Mouse (Mus musculus): ENCODE measurements around the gene Lrrc8e. TPM values are rescaled to one million over a fixed set of nuclear protein-coding genes. Genes with fewer than 3 reads are reported as not detected.

The Lrrc8e gene
- polyA plus RNA-seq, 1 experiment from 2014 or later, result 6.7 TPM

DNA sequence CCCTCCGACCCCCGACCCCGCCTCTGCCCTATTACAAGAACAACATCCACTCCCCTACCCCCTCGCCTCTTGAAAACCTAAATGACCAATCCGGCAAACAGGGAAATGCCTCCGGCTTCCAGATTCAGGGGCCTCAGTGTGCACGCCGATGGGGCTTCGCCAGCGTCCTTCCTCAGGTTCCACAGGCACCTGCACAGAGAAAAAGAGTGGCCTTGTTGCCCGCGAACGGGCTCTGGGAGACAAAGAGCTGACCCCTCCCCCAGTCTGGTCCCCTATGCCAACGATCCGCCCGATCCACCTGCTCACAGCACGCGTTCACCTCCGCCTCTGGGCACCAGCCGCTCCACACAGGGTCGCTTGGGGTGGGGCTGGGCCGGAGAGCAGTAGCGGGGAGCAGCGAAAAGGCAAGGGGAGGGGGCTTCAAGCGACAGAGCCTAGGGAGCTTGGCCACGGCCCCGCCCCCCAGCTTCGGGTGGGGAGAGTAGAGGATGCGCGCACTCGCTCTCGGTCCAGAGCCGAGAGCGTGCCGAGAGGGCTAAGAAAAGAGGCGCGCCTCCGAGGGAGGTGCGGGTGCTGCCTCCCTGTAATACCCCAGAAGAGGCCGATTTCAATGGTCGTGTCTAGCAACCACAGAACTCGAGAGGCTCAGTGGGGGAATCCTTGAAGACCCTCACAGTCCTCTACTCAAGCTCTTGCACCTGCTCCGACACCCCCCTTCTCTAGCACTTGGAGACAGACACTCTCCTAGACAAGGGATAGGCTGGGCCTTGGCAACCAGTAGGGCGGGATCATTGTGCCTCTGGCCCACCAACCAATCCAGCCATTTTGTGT lies 9.6 kb upstream of the Lrrc8e start, which contains the start of gene Prr36:
TSS of gene Prr36 (minus strand) at position 669 of the 831 bp plus-strand sequence.
- Histone ChIP-seq H3K9ac (ENCODE audit: low read length) (peak within 1 kb of the TSS; percentile 64), H3K4me1 (replicated peaks; ENCODE audit: control insufficient read depth, insufficient read depth, low read length) (peaks cover 15% of the 10 kb centered on the region), H3K27ac (ENCODE audit: low read length) (0 out of 2 replicates have a peak within 1 kb of the TSS, but pooled peaks have one; percentile 37), H3K9me3 (ENCODE audit: control insufficient read depth, low read length) (no peaks in the 10 kb centered on the region), H3K4me3 (ENCODE audit: low read length) (peak within 1 kb of the TSS; percentile 56), H3K4me2 (ENCODE audit: low read depth, low read length) (peak within 1 kb of the TSS; percentile 74), H3K27me3 (ENCODE audit: control insufficient read depth, insufficient read depth, low read depth, low read length) (peaks cover 23% of the 10 kb centered on the region), H3K36me3 (ENCODE audit: control insufficient read depth, insufficient read depth, low read length) (no peaks in the 10 kb centered on the region)
- 0 out of 2 replicates have a peak, but pooled peaks have one; percentile 2 for ATAC-seq (ENCODE audit: low read depth)
- 3% methylated on average over 44 of the region's 44 CpGs for WGBS

DNA sequence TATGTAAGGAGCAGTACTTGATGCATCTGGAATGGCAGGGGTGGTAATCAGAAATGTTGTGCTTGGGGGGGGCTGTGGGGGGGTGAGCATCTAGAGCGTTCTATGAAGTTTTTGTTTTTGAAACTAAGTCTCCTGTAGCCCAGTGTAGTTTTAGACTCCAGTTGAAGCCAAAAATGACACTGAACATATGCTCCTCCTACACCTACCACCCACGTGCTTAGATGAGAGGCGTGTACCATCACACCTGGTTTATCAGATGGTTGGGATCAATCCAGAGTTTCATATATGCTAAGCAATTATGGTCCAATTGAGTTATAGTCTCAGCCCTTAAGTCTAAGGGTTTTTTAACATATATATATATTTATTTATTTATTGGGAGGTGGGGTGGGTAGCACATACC lies 7.0 kb upstream of the Lrrc8e start:
- Histone ChIP-seq H3K27ac (ENCODE audit: low read length) (no peak overlapping the region), H3K4me2 (ENCODE audit: low read depth, low read length) (no peak overlapping the region), H3K27me3 (ENCODE audit: control insufficient read depth, insufficient read depth, low read depth, low read length) (peaks cover 23% of the 10 kb centered on the region), H3K9ac (ENCODE audit: low read length) (no peak overlapping the region), H3K9me3 (ENCODE audit: control insufficient read depth, low read length) (no peaks in the 10 kb centered on the region), H3K4me1 (replicated peaks; ENCODE audit: control insufficient read depth, insufficient read depth, low read length) (peaks cover 3% of the 10 kb centered on the region), H3K4me3 (ENCODE audit: low read length) (no peak overlapping the region), H3K36me3 (ENCODE audit: control insufficient read depth, insufficient read depth, low read length) (no peaks in the 10 kb centered on the region)
- 85% methylated on average over 3 of the region's 3 CpGs for WGBS
- no peak for ATAC-seq (ENCODE audit: low read depth)

DNA sequence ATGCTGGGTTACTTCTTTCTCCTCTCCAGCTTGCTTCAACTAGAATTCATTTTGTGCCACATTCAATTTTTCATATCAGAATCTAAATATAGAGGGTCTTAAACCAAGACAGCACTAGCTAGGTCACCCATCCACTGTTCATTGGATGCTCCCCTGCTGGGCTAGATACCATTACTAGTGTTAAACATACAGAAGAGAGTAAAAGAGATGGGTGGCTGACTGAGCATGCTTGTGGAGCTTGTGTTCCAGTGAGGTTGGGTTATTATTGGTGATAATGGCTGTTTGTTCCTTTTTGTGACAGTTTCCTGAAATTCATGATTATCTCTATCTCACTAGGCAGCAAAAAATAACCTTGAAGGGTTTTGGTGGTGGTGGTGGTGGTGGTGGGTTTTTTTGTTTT lies 4.6 kb upstream of the Lrrc8e start:
- Histone ChIP-seq H3K27ac (ENCODE audit: low read length) (no peak overlapping the region), H3K4me1 (replicated peaks; ENCODE audit: control insufficient read depth, insufficient read depth, low read length) (no peaks in the 10 kb centered on the region), H3K9me3 (ENCODE audit: control insufficient read depth, low read length) (no peaks in the 10 kb centered on the region), H3K4me3 (ENCODE audit: low read length) (no peak overlapping the region), H3K27me3 (ENCODE audit: control insufficient read depth, insufficient read depth, low read depth, low read length) (peaks cover 18% of the 10 kb centered on the region), H3K36me3 (ENCODE audit: control insufficient read depth, insufficient read depth, low read length) (no peaks in the 10 kb centered on the region), H3K4me2 (ENCODE audit: low read depth, low read length) (no peak overlapping the region), H3K9ac (ENCODE audit: low read length) (no peak overlapping the region)
- ATAC-seq (ENCODE audit: low read depth), result no peak

DNA sequence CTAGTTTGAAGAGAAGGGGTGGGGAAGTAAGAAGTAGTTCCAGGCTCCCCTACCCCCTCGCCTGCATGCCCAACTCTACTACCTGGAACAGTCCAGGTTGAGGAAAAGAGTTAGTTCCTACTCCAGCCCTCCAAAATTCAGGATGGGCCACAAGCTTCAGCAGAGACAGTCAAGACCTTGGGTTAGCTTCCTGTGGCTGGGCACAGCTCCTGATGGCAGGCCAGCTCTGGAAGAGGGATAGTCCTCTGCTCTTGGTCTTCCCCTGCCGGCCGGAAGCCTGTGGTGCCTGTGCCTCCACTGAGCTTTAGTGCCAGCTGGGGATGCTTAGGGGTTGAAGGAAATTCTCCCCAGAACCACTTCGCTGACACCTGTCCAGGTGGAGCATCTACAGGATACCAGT lies 304 bp upstream of the Lrrc8e start:
- Histone ChIP-seq H3K4me3 (ENCODE audit: low read length) (peak overlapping the region; percentile 42), H3K36me3 (ENCODE audit: control insufficient read depth, insufficient read depth, low read length) (no peaks in the 10 kb centered on the region), H3K27me3 (ENCODE audit: control insufficient read depth, insufficient read depth, low read depth, low read length) (peaks cover 7% of the 10 kb centered on the region), H3K4me1 (replicated peaks; ENCODE audit: control insufficient read depth, insufficient read depth, low read length) (no peaks in the 10 kb centered on the region), H3K9me3 (ENCODE audit: control insufficient read depth, low read length) (no peaks in the 10 kb centered on the region), H3K27ac (ENCODE audit: low read length) (no peak overlapping the region), H3K9ac (ENCODE audit: low read length) (peak overlapping the region; percentile 64), H3K4me2 (ENCODE audit: low read depth, low read length) (peak overlapping the region; percentile 62)
- peak; percentile 50 for ATAC-seq (ENCODE audit: low read depth)
- 22% methylated on average over 4 of the region's 4 CpGs for WGBS

DNA sequence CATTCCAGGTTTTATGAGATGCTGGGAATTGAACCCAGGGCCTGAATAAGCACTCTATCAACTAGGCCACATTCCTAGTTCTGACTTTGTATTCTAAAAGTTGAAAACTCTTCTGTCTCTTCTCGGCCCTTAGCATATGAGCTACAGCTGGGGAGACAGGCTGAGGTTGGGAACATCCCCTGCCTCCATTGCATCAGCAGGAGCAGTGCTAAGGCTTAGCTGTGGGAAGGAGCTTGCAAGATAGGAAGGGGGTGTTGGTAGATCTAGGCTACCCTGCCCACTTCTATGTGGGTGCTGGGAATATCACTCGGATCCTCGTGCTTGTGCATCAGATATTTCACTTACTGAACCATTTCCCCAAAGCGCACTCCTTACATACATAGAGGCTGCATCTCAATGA lies 1.3 kb downstream of the Lrrc8e start:
- no peak for ATAC-seq (ENCODE audit: low read depth)
- no peaks in the 10 kb centered on the region for H3K36me3 ChIP-seq (ENCODE audit: control insufficient read depth, insufficient read depth, low read length)
- no peaks in the 10 kb centered on the region for H3K4me1 ChIP-seq (replicated peaks; ENCODE audit: control insufficient read depth, insufficient read depth, low read length)
- 91% methylated on average over 4 of the region's 4 CpGs for WGBS
- H3K9me3 ChIP-seq (ENCODE audit: control insufficient read depth, low read length), result no peaks in the 10 kb centered on the region
- no peak overlapping the region for H3K9ac ChIP-seq (ENCODE audit: low read length)
- no peak overlapping the region for H3K4me3 ChIP-seq (ENCODE audit: low read length)
- H3K27ac ChIP-seq (ENCODE audit: low read length), result no peak overlapping the region
- peaks cover 7% of the 10 kb centered on the region for H3K27me3 ChIP-seq (ENCODE audit: control insufficient read depth, insufficient read depth, low read depth, low read length)
- H3K4me2 ChIP-seq (ENCODE audit: low read depth, low read length), result no peak overlapping the region

DNA sequence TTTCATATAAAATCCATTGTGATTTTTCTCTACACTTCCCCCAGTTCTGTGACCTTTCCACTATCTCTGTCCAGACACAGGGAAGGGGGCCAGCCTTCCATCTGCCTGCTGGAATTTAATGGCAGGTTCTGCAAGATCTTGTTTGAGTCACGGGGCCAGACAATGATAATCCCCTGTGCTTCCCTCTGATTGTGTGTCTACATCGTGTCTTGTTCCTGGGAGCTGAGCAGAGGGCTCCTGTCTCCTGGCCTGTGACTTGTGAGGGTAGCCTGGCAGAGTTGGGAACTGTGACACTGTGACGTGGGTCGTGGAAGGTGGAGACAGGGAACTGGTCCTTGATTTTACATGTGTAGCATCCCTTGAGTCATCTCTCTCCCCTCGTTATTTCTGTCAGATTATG lies 3.2 kb downstream of the Lrrc8e start:
- WGBS, result 72% methylated on average over 5 of the region's 5 CpGs
- Histone ChIP-seq H3K9me3 (ENCODE audit: control insufficient read depth, low read length) (no peaks in the 10 kb centered on the region), H3K36me3 (ENCODE audit: control insufficient read depth, insufficient read depth, low read length) (no peaks in the 10 kb centered on the region), H3K27ac (ENCODE audit: low read length) (no peak overlapping the region), H3K4me3 (ENCODE audit: low read length) (no peak overlapping the region), H3K4me2 (ENCODE audit: low read depth, low read length) (no peak overlapping the region), H3K9ac (ENCODE audit: low read length) (no peak overlapping the region), H3K4me1 (replicated peaks; ENCODE audit: control insufficient read depth, insufficient read depth, low read length) (no peaks in the 10 kb centered on the region), H3K27me3 (ENCODE audit: control insufficient read depth, insufficient read depth, low read depth, low read length) (peaks cover 7% of the 10 kb centered on the region)
- no peak for ATAC-seq (ENCODE audit: low read depth)

DNA sequence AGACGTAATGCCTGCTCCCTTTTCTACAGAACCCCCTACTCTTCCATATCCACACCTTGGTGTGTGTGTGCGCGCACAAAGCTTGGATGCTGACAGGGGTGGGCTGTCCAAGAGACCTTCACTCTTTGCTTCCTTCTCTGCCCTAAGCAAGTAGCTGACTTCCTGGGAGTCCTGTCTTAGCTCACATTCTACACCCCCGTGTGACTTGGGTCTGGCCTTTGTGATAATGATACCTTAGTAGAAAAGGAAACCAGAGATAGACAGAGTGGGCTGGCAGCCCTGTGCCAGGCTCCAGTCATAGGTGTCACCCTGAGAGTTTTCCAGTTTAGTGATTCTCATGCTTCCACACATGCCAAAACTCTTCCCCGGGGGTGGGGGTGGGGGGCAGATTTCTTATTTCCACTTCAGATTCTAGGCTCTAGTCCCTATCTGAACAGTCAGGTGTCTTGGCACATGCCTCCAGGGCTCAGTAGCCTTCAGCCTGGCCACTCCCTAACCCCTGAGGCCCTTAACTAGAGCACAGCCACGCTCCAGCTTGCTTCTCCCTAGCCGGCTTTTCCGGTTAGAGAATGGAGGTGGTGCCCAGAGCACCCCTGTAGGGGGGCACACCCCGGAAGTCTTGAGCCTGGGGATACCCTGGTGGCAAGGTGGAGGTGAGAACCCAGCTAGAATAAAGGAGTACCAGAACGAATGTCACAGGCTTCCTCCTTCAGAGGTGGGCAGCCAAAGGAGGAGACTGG lies 4.2 kb downstream of the Lrrc8e start:
- Histone ChIP-seq H3K27me3 (ENCODE audit: control insufficient read depth, insufficient read depth, low read depth, low read length) (peaks cover 7% of the 10 kb centered on the region), H3K9ac (ENCODE audit: low read length) (no peak overlapping the region), H3K4me2 (ENCODE audit: low read depth, low read length) (no peak overlapping the region), H3K4me1 (replicated peaks; ENCODE audit: control insufficient read depth, insufficient read depth, low read length) (no peaks in the 10 kb centered on the region), H3K27ac (ENCODE audit: low read length) (0 out of 2 replicates have a peak overlapping the region, but pooled peaks have one; percentile 36), H3K4me3 (ENCODE audit: low read length) (no peak overlapping the region), H3K36me3 (ENCODE audit: control insufficient read depth, insufficient read depth, low read length) (no peaks in the 10 kb centered on the region), H3K9me3 (ENCODE audit: control insufficient read depth, low read length) (no peaks in the 10 kb centered on the region)
- ATAC-seq (ENCODE audit: low read depth), result peak; percentile 75
- WGBS, result 47% methylated on average over 10 of the region's 10 CpGs

DNA sequence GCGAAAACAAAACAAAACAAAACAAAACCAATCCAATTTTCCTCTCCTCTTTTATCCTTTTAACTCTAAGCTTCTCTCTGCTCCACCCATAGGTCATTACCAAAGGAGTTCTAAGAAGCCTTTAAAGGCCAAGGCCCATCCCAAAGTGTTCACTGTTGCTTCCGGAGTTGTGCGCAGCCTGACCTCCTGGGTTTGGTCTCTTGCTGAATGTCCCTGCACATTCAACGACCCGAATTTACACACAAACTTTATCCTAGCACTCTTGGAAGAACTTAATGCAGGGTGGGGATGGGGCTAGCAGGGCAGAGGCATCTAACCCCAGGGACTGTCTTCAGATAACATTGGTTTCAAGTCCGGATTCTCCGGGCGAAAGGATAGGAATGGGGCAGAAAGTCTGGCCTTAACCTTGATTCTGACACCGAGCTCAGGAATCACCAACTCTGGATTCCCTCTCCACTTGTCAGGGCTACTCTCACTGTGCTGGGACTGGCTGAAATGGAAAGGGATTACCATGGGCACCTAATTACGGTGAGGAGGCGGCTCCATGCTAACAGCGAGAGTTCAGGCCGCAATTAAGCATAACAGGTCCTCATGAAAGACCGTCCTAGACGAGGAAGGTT lies 11.3 kb downstream of the Lrrc8e start:
- H3K27ac ChIP-seq (ENCODE audit: low read length), result peak overlapping the region; percentile 95
- H3K9me3 ChIP-seq (ENCODE audit: control insufficient read depth, low read length), result no peaks in the 10 kb centered on the region
- H3K4me2 ChIP-seq (ENCODE audit: low read depth, low read length), result peak overlapping the region; percentile 67
- H3K9ac ChIP-seq (ENCODE audit: low read length), result peak overlapping the region; percentile 78
- peak overlapping the region; percentile 80 for H3K4me3 ChIP-seq (ENCODE audit: low read length)
- no peaks in the 10 kb centered on the region for H3K27me3 ChIP-seq (ENCODE audit: control insufficient read depth, insufficient read depth, low read depth, low read length)
- ATAC-seq (ENCODE audit: low read depth), result no peak
- no peaks in the 10 kb centered on the region; the same call in 1 of the 2 replicates for H3K36me3 ChIP-seq (ENCODE audit: control insufficient read depth, insufficient read depth, low read length)
- 19% methylated on average over 15 of the region's 15 CpGs for WGBS
- peaks cover 20% of the 10 kb centered on the region for H3K4me1 ChIP-seq (replicated peaks; ENCODE audit: control insufficient read depth, insufficient read depth, low read length)
